Mouse (Mus musculus) limb, embryonic 14.5 days (tissue): ENCODE results near the gene Gpr68. TPM values are rescaled to one million over a fixed set of nuclear protein-coding genes. Genes with fewer than 3 reads are reported as not detected.

Source experiments
- ATAC-seq: fragments of 200-750 bp; cut with Nextera tagmentation; 2 replicates; pipeline ENCODE4 v1.8.0; 2017; ENCODE audit warnings: low read depth, moderate number of reproducible peaks, moderate TSS enrichment; ENCODE audit not compliant: low FRiP score
- DNase-seq: peaks from one replicate; pipeline ENCODE4 v3.0.0-alpha.2; 2015; ENCODE audit warnings: low spot score
- H3K27ac ChIP-seq: fragments of 300-500 bp; sonication (generic); replicated peaks from 2 replicates; pipeline ENCODE4 v1.5.1; 2014; ENCODE audit warnings: low read depth, mild to moderate bottlenecking, low read length, moderate library complexity, mixed read lengths
- H3K27me3 ChIP-seq: fragments of 300-500 bp; sonication (generic); 2 replicates; pipeline ENCODE4 v1.6.1; 2014; ENCODE audit warnings: low read length, mixed read lengths; ENCODE audit not compliant: control insufficient read depth, insufficient read depth
- H3K36me3 ChIP-seq: fragments of 300-500 bp; sonication (generic); 2 replicates; pipeline ENCODE4 v1.6.1; 2014; ENCODE audit warnings: mild to moderate bottlenecking, low read length, moderate library complexity, mixed read lengths; ENCODE audit not compliant: control insufficient read depth, insufficient read depth
- H3K4me1 ChIP-seq: fragments of 300-500 bp; sonication (generic); 2 replicates; pipeline ENCODE4 v1.6.1; 2014; ENCODE audit warnings: antibody characterized with exemption, low read length, mixed read lengths; ENCODE audit not compliant: control insufficient read depth, insufficient read depth
- H3K4me2 ChIP-seq: fragments of 300-500 bp; sonication (generic); replicated peaks from 2 replicates; pipeline ENCODE4 v1.6.1; 2014; ENCODE audit warnings: low read depth, mild to moderate bottlenecking, low read length, moderate library complexity; ENCODE audit not compliant: severe bottlenecking
- H3K4me3 ChIP-seq: fragments of 300-500 bp; sonication (generic); replicated peaks from 2 replicates; pipeline ENCODE4 v1.5.1; 2014; ENCODE audit warnings: low read length
- H3K9ac ChIP-seq: fragments of 300-500 bp; sonication (generic); 2 replicates; pipeline ENCODE4 v1.6.1; 2014; ENCODE audit warnings: mild to moderate bottlenecking, low read depth, low read length, moderate library complexity; ENCODE audit not compliant: severe bottlenecking
- H3K9me3 ChIP-seq: fragments of 300-500 bp; sonication (generic); 2 replicates; pipeline ENCODE4 v1.6.1; 2016; ENCODE audit warnings: low read length; ENCODE audit not compliant: control insufficient read depth
- POLR2A ChIP-seq: fragments of 200-500 bp; IDR thresholded peaks from 2 replicates; pipeline ENCODE4 v1.8.0; 2012; ENCODE audit warnings: inconsistent platforms, mild to moderate bottlenecking, moderate library complexity, borderline replicate concordance; ENCODE audit not compliant: insufficient read depth, insufficient read length; ENCODE audit errors: extremely low read depth
- WGBS: fragments of 180-500 bp; shearing (Covaris S2); extraction: QIAGEN DNeasy Blood & Tissue Kit; methylation state at CpG from one replicate; pipeline ENCODE4 v1.1.7; 2014; 5-methylcytosine and 5-hydroxymethylcytosine counted together
- polyA plus RNA-seq, 2 experiments: library from polyadenylated mRNA; depleted of rRNA in 1 of 2; stranded (reverse) in 1 of 2; unstranded in 1 of 2; fragments of >200 nt; fragmentation: Nextera tagmentation in 1 of 2; extraction: Ambion mirVana in 1 of 2; gene quantifications; 2 replicates each; pipeline versions ENCODE4 v1.2.1 to v1.2.3; 2012 to 2014

Gene Gpr68
- polyA plus RNA-seq (2012; rRNA removed) (0.79 and 1.0 TPM in 2 replicates), polyA plus RNA-seq (2014; fragmentation: Nextera tagmentation; extraction: Ambion mirVana) (0.19 and 0.40 TPM in 2 replicates)

DNA sequence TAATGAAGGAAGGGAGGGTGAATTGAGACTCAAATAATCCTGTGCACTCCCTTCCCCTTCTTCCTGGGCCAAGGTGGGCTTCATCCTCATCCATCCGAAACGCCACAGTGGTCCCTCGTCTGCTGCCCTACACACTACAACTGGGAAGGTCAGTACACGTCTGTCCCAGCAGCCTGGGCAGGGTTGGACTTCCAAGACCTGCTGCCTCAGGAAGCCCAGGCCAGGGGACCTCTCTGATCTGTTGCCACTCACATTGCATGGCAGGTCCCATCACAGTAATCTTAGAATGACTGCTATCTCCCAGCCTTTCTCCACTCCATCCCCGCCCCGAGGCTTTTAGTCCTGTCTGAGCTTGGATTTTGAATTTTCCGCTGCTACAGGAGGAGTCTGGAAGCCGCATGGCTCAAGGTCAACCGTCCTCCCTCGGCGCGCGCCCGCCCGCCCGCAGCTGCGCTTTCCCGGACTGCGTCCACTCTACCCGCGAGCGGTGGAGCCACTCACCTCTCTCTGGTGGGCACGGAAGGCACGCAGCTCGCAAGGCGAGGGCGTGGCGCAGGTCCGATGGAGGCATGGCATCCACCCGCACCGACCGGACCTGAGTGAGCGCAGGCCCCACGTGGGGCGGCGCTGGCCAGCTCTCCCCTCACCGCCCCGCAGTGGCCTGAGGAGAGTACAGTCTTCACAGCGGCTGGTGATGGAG, at the start of gene Gpr68:
Gpr68 (minus strand) TSS at position 601 of the 700 bp plus-strand sequence.
- no peaks in the 10 kb centered on the region for H3K9me3 ChIP-seq
- peak within 1 kb of the TSS; percentile 88 for H3K4me2 ChIP-seq
- peak within 1 kb of the TSS; percentile 51 for H3K9ac ChIP-seq
- H3K36me3 ChIP-seq = no peaks in the 10 kb centered on the region
- DNase-seq (no peak), ATAC-seq (no peak; the same call in 1 of the 2 replicates)
- no peak for TF ChIP-seq POLR2A
- H3K4me1 ChIP-seq = peaks cover 2% of the 10 kb centered on the region; the same call in 1 of the 2 replicates
- no peak within 1 kb of the TSS for H3K27ac ChIP-seq
- peaks cover 18% of the 10 kb centered on the region; the same call in 1 of the 2 replicates for H3K27me3 ChIP-seq
- peak within 1 kb of the TSS; percentile 41 for H3K4me3 ChIP-seq
- 7% methylated on average over 35 of the region's 39 CpGs for WGBS

DNA sequence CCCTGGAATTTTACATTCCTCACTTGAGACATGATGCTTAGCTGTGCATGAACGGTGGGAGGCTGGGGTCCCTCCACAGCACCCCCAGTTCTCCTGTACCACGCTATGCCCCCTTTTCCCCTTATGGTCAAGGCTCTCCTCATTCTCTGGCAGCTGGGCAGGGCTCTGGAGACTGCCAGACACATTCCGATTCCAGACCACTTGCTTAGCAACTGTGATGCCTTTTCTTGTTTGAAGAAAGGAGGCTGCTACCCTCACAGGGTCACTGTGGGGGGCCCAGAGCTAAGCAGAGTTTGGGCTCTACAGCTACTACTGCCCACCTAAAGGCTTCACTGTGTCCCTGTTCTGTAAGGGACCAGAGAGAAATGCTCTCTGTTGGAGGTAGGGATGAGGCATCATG, 49.3 kb upstream of the Gpr68 start:
- no peak overlapping the region for H3K9ac ChIP-seq
- TF ChIP-seq POLR2A = no peak
- peaks cover 6% of the 10 kb centered on the region for H3K4me1 ChIP-seq
- no peaks in the 10 kb centered on the region for H3K27me3 ChIP-seq
- H3K36me3 ChIP-seq = no peaks in the 10 kb centered on the region
- H3K9me3 ChIP-seq = no peaks in the 10 kb centered on the region
- no peak for DNase-seq
- ATAC-seq = no peak
- no peak overlapping the region for H3K27ac ChIP-seq
- H3K4me3 ChIP-seq = no peak overlapping the region
- H3K4me2 ChIP-seq = no peak overlapping the region
- WGBS = 60% methylated on average over 3 of the region's 3 CpGs

DNA sequence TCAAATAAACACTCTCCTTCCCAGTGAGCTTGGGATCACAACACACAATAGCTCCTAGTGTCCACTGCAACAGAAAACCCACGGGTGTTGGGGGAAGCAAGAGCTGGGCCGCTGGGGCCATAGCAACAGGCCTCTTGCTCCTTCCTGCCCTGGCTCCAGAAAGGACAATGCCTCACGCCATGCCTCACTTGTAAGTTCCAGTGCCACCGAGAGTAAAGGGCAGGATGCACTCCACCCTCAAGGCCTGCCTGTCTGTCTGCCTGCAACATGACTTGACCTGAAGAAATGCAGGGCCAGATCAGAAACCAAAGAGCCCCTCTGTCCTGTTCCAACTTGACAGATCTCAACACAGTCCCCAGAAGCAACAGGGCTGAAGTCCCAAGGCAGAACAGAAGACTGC, 48.8 kb upstream of the Gpr68 start:
- TF ChIP-seq POLR2A = no peak
- no peak for ATAC-seq
- Histone ChIP-seq H3K27ac (no peak overlapping the region), H3K4me2 (no peak overlapping the region), H3K27me3 (no peaks in the 10 kb centered on the region), H3K9me3 (no peaks in the 10 kb centered on the region), H3K9ac (no peak overlapping the region), H3K4me1 (peaks cover 7% of the 10 kb centered on the region), H3K4me3 (no peak overlapping the region), H3K36me3 (no peaks in the 10 kb centered on the region)
- no peak for DNase-seq
- WGBS = 51% methylated on average over 4 of the region's 4 CpGs

DNA sequence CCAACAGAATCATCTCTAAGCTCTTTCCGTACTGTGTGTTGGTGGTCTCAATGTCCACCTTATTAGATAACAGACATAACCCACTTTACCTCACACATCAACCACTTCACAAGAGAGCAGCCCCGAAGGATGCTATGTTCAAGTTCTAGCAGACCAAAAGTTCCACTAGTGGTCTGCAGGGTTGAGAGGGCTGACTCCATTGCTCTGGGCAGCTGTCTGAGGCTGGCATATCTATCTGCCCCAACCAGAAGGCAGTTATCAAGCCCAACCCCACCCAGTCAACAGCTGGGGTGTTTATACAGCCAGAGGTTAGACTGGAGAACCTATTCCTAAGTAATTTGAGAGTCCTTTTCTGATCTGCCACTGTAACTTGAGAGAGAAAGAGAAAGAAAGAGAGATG, 48.0 kb upstream of the Gpr68 start:
- Histone ChIP-seq H3K4me3 (no peak overlapping the region), H3K9me3 (no peaks in the 10 kb centered on the region), H3K36me3 (no peaks in the 10 kb centered on the region), H3K4me1 (peaks cover 7% of the 10 kb centered on the region), H3K27me3 (no peaks in the 10 kb centered on the region), H3K27ac (no peak overlapping the region), H3K4me2 (no peak overlapping the region), H3K9ac (no peak overlapping the region)
- TF ChIP-seq POLR2A = no peak
- WGBS = 84% methylated on average over 2 of the region's 2 CpGs
- ATAC-seq (peak; percentile 17; the same call in 1 of the 2 replicates), DNase-seq (no peak)

DNA sequence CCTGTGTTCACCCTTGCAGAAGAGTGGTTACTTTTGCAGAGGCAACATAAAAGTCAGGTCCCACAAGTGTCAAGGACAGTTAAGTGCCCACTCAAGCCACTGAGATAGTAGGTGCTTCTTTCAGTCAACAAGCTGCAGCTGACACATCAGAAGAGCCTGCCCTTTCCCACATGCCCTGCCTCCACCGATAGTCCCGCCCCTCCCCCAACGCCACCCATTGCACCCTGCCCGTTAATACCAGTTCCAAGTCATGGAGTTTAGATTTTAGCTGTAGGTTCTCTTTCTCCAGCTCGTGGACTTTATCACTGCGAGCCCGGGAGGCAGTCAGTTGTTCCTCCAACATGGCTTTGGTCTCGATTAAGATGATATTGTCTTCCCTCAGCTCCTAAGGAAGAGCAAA, 45.9 kb upstream of the Gpr68 start:
- WGBS = 84% methylated on average over 8 of the region's 8 CpGs
- no peak overlapping the region for H3K9ac ChIP-seq
- H3K4me2 ChIP-seq = no peak overlapping the region
- H3K36me3 ChIP-seq = no peaks in the 10 kb centered on the region
- H3K27me3 ChIP-seq = no peaks in the 10 kb centered on the region
- ATAC-seq (no peak), DNase-seq (no peak)
- H3K27ac ChIP-seq = no peak overlapping the region
- H3K4me3 ChIP-seq = no peak overlapping the region
- no peak for TF ChIP-seq POLR2A
- peaks cover 7% of the 10 kb centered on the region for H3K4me1 ChIP-seq
- H3K9me3 ChIP-seq = no peaks in the 10 kb centered on the region
